In the genomic region with DNA sequence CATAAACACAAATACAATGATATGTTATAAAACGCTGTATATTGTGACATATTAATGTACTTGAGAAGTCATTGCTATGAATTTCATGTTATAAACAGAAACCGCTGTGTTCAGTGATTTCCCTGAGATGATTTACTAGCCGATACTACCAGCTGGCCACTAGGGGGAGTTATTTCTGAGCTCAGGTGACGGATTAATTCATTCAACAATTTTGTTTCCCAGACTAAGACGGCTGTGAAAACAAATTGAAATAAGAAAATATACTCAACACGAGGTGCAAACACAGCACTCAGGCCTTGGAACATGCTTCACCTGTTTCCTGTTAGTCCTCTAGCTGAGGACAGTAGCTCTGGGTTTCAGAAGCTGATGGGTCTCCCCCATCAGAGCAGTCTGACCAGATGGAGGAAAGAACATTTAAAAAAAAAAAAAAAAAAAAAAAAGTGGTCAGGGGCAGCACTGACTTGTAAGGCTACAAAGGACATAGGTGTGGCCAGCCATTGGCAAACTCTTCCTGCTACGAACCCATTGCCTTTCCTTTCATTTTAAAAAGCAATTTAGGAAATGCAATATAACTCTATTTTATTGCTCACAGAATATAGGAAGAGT, we compare ENCODE assay signal across 11 mouse cellular contexts. TPM values are rescaled to one million over a fixed set of nuclear protein-coding genes. Genes with fewer than 3 reads are reported as not detected.
DNase-seq lines count a peak whose midpoint lies in the region; ATAC-seq and TF ChIP-seq lines count a peak whose summit lies in the region.
"Had no signal": no experiment of that assay in that cellular context is flagged by ENCODE, and none has a peak within 500 bp of the region (broad histone marks: within the 10 kb centered on the region; RNA-seq: fewer than 3 reads in every experiment).

No protein-coding gene starts in this region.

- no peak for ATAC-seq in forebrain, embryonic 14.5 days
- ATAC-seq in forebrain, embryonic 16.5 days, result no peak
- no peak for ATAC-seq in lung, postnatal 0 days
- ATAC-seq in neutrophil, adult 5-6 weeks (ENCODE audit: extremely low read depth, insufficient number of reproducible peaks, low FRiP score, poor library complexity, severe bottlenecking), result peak; percentile 71; the same call in 1 of the 2 replicates

- no peaks in the 10 kb centered on the region for H3K27me3 ChIP-seq in forebrain, embryonic 14.5 days (replicated peaks; ENCODE audit: control insufficient read depth, insufficient read depth, low read length)
- H3K27me3 ChIP-seq in forebrain, embryonic 16.5 days (replicated peaks; ENCODE audit: control insufficient read depth, insufficient read depth, low read length), result no peaks in the 10 kb centered on the region
- H3K27me3 ChIP-seq in lung, postnatal 0 days (replicated peaks; ENCODE audit: insufficient read depth, low read length), result no peaks in the 10 kb centered on the region

- DNase-seq in forebrain, embryonic 14.5 days (ENCODE audit: low spot score), result peak; percentile 64
- peak; percentile 57 for DNase-seq in lung, postnatal 0 days (ENCODE audit: low spot score)
- DNase-seq in lung, adult 18-20 months, result no peak
- DNase-seq in ZHBTc4 (ENCODE audit: low read depth, low spot score), result peak; percentile 34
- no peak for DNase-seq in cerebellum, postnatal 25 days
- DNase-seq in cerebellum, adult 11-12 months, result no peak
- DNase-seq: layer of hippocampus, postnatal 36 days had no signal

- H3K4me3 ChIP-seq in forebrain, embryonic 14.5 days (ENCODE audit: low read depth, low read length), result no peak overlapping the region
- H3K4me3 ChIP-seq in forebrain, embryonic 16.5 days (replicated peaks; ENCODE audit: low read length), result no peak overlapping the region
- H3K4me3 ChIP-seq in lung, postnatal 0 days (ENCODE audit: low read depth, low read length), result no peak overlapping the region
- H3K4me3 ChIP-seq: heart, embryonic 15.5 days had no signal

- H3K4me2 ChIP-seq in forebrain, embryonic 14.5 days (ENCODE audit: low read length), result no peak overlapping the region
- no peak overlapping the region for H3K4me2 ChIP-seq in forebrain, embryonic 16.5 days (ENCODE audit: low read length)
- H3K4me2 ChIP-seq in lung, postnatal 0 days (replicated peaks; ENCODE audit: low read depth, low read length), result no peak overlapping the region
- H3K4me2 ChIP-seq: heart, embryonic 15.5 days had no signal

- H3K9me3 ChIP-seq in forebrain, embryonic 14.5 days (replicated peaks; ENCODE audit: control insufficient read depth, low read length), result no peaks in the 10 kb centered on the region
- no peaks in the 10 kb centered on the region for H3K9me3 ChIP-seq in forebrain, embryonic 16.5 days (ENCODE audit: control insufficient read depth, low read length)
- no peaks in the 10 kb centered on the region for H3K9me3 ChIP-seq in lung, postnatal 0 days (ENCODE audit: low read length)
- H3K9me3 ChIP-seq: heart, embryonic 15.5 days had no signal

- no peak for TF ChIP-seq EP300 in lung, postnatal 0 days (IDR thresholded peaks at IDR 0.05)

- H3K9ac ChIP-seq in forebrain, embryonic 14.5 days (ENCODE audit: low read length), result no peak overlapping the region
- H3K9ac ChIP-seq in forebrain, embryonic 16.5 days (replicated peaks; ENCODE audit: low read depth, low read length), result no peak overlapping the region
- H3K9ac ChIP-seq in lung, postnatal 0 days (replicated peaks; ENCODE audit: low read depth), result no peak overlapping the region
- H3K9ac ChIP-seq: heart, embryonic 15.5 days had no signal

- TF ChIP-seq CTCF in lung, postnatal 0 days (IDR thresholded peaks at IDR 0.05), result peak; percentile 66

- H3K36me3 ChIP-seq in forebrain, embryonic 14.5 days (ENCODE audit: control insufficient read depth, insufficient read depth, low read length), result no peaks in the 10 kb centered on the region
- no peaks in the 10 kb centered on the region for H3K36me3 ChIP-seq in forebrain, embryonic 16.5 days (ENCODE audit: control insufficient read depth, insufficient read depth)
- H3K36me3 ChIP-seq in lung, postnatal 0 days (ENCODE audit: insufficient read depth, low read length), result no peaks in the 10 kb centered on the region
- H3K36me3 ChIP-seq: heart, embryonic 15.5 days had no signal

- WGBS in forebrain, embryonic 14.5 days, result 23% methylated on average over 7 of the region's 7 CpGs
- WGBS in forebrain, embryonic 16.5 days, result 21% methylated on average over 7 of the region's 7 CpGs
- 24% methylated on average over 7 of the region's 7 CpGs for WGBS in lung, postnatal 0 days

- H3K4me1 ChIP-seq in forebrain, embryonic 14.5 days (ENCODE audit: control insufficient read depth, insufficient read depth, low read length), result no peaks in the 10 kb centered on the region
- no peaks in the 10 kb centered on the region for H3K4me1 ChIP-seq in forebrain, embryonic 16.5 days (replicated peaks; ENCODE audit: control insufficient read depth, insufficient read depth, low read length)
- H3K4me1 ChIP-seq in lung, postnatal 0 days (ENCODE audit: insufficient read depth, low read depth, low read length), result no peaks in the 10 kb centered on the region
- H3K4me1 ChIP-seq: heart, embryonic 15.5 days had no signal

- no peak overlapping the region for H3K27ac ChIP-seq in forebrain, embryonic 14.5 days (ENCODE audit: low read depth, low read length)
- H3K27ac ChIP-seq in forebrain, embryonic 16.5 days (ENCODE audit: low read length), result no peak overlapping the region
- H3K27ac ChIP-seq in lung, postnatal 0 days (ENCODE audit: low read length), result no peak overlapping the region
- H3K27ac ChIP-seq: heart, embryonic 15.5 days had no signal

RNA-seq across cellular contexts. Expression of a gene that starts 15.7 kb away (rescaled TPM):
- polyA plus RNA-seq in forebrain, embryonic 14.5 days (2014; fragmentation: Nextera tagmentation; extraction: Ambion mirVana), result 0.07 and 0.23 TPM in 2 replicates
- polyA plus RNA-seq in forebrain, embryonic 16.5 days (2015; fragmentation: Nextera tagmentation; extraction: Ambion mirVana), result 0.10 and 0.55 TPM in 2 replicates
- not detected in 2 replicates for polyA plus RNA-seq in lung, postnatal 0 days (2015; fragmentation: Nextera tagmentation; extraction: Ambion mirVana)
- not detected in 2 replicates for total RNA-seq in neutrophil, adult 5-6 weeks (2017)
- polyA plus RNA-seq: heart, embryonic 15.5 days; lung, embryonic 16.5 days had no signal

RNA-seq across cellular contexts. Expression of a gene that starts 16.6 kb away (rescaled TPM):
- polyA plus RNA-seq in forebrain, embryonic 14.5 days (2014; fragmentation: Nextera tagmentation; extraction: Ambion mirVana), result 116 and 140 TPM in 2 replicates
- 129 and 134 TPM in 2 replicates for polyA plus RNA-seq in forebrain, embryonic 16.5 days (2015; fragmentation: Nextera tagmentation; extraction: Ambion mirVana)
- 100 and 105 TPM in 2 replicates for polyA plus RNA-seq in lung, postnatal 0 days (2015; fragmentation: Nextera tagmentation; extraction: Ambion mirVana)
- total RNA-seq in neutrophil, adult 5-6 weeks (2017), result 68.6 and 69.5 TPM in 2 replicates

RNA-seq across cellular contexts. Expression of a gene that starts 18.6 kb away (rescaled TPM):
- 35.8 and 38.7 TPM in 2 replicates for polyA plus RNA-seq in forebrain, embryonic 14.5 days (2014; fragmentation: Nextera tagmentation; extraction: Ambion mirVana)
- polyA plus RNA-seq in forebrain, embryonic 16.5 days (2015; fragmentation: Nextera tagmentation; extraction: Ambion mirVana), result 43.2 and 50.4 TPM in 2 replicates
- polyA plus RNA-seq in lung, postnatal 0 days (2015; fragmentation: Nextera tagmentation; extraction: Ambion mirVana), result 7.5 and 9.8 TPM in 2 replicates
- 16.8 and 18.5 TPM in 2 replicates for total RNA-seq in neutrophil, adult 5-6 weeks (2017)

RNA-seq across cellular contexts. Expression of a gene that starts 36.5 kb away (rescaled TPM):
- polyA plus RNA-seq in forebrain, embryonic 14.5 days (2014; fragmentation: Nextera tagmentation; extraction: Ambion mirVana), result not detected in 2 replicates
- not detected in 2 replicates for polyA plus RNA-seq in forebrain, embryonic 16.5 days (2015; fragmentation: Nextera tagmentation; extraction: Ambion mirVana)
- not detected in 2 replicates for polyA plus RNA-seq in lung, postnatal 0 days (2015; fragmentation: Nextera tagmentation; extraction: Ambion mirVana)
- total RNA-seq in neutrophil, adult 5-6 weeks (2017), result 0.58 and 0.74 TPM in 2 replicates
- polyA plus RNA-seq: heart, embryonic 15.5 days; lung, embryonic 16.5 days had no signal

RNA-seq across cellular contexts. Expression of a gene that starts 38.8 kb away (rescaled TPM):
- not detected in 2 replicates for polyA plus RNA-seq in forebrain, embryonic 14.5 days (2014; fragmentation: Nextera tagmentation; extraction: Ambion mirVana)
- not detected in 2 replicates for polyA plus RNA-seq in forebrain, embryonic 16.5 days (2015; fragmentation: Nextera tagmentation; extraction: Ambion mirVana)
- not detected in 2 replicates for polyA plus RNA-seq in lung, postnatal 0 days (2015; fragmentation: Nextera tagmentation; extraction: Ambion mirVana)
- total RNA-seq in neutrophil, adult 5-6 weeks (2017), result not detected in 2 replicates
- polyA plus RNA-seq: heart, embryonic 15.5 days; lung, embryonic 16.5 days had no signal

Comparison
In these comparisons a context has a peak if more than half of its experiments do, and no peak if none do; other contexts are left out.
1. DNase-seq: peak in forebrain, embryonic 14.5 days (single experiment), lung, postnatal 0 days (single experiment) and ZHBTc4 (single experiment); none in lung, adult 18-20 months (0 of 2), cerebellum, postnatal 25 days (0 of 2) and cerebellum, adult 11-12 months (single experiment).